Mouse (Mus musculus) intestine, embryonic 14.5 days (tissue): ENCODE results near the gene Ly6g6d. TPM values are rescaled to one million over a fixed set of nuclear protein-coding genes. Genes with fewer than 3 reads are reported as not detected.

Source experiments
- ATAC-seq: fragments of 200-750 bp; cut with Nextera tagmentation; replicated peaks from 2 replicates; pipeline ENCODE4 v1.8.0; 2017; ENCODE audit warnings: low read depth, moderate number of reproducible peaks, moderate TSS enrichment, moderate library complexity; ENCODE audit not compliant: low FRiP score, low TSS enrichment
- DNase-seq: peaks from one replicate; pipeline ENCODE4 v3.0.0-alpha.2; 2018; ENCODE audit warnings: low spot score
- H3K27ac ChIP-seq: fragments of 300-500 bp; sonication (generic); 2 replicates; pipeline ENCODE4 v1.5.1; 2014; ENCODE audit warnings: low read depth, mild to moderate bottlenecking, control low read depth
- H3K27me3 ChIP-seq: fragments of 300-500 bp; sonication (generic); replicated peaks from 2 replicates; pipeline ENCODE4 v1.6.1; 2014; ENCODE audit warnings: low read length, control low read depth; ENCODE audit not compliant: control insufficient read depth, insufficient read depth
- H3K36me3 ChIP-seq: fragments of 300-500 bp; sonication (generic); 2 replicates; pipeline ENCODE4 v1.6.1; 2014; ENCODE audit warnings: low read length, control low read depth; ENCODE audit not compliant: control insufficient read depth, insufficient read depth
- H3K4me1 ChIP-seq: fragments of 300-500 bp; sonication (generic); replicated peaks from 2 replicates; pipeline ENCODE4 v1.6.1; 2014; ENCODE audit warnings: low read length, control low read depth, mixed read lengths; ENCODE audit not compliant: control insufficient read depth, insufficient read depth
- H3K4me2 ChIP-seq: fragments of 300-500 bp; sonication (generic); 2 replicates; pipeline ENCODE4 v1.6.1; 2014; ENCODE audit warnings: low read length
- H3K4me3 ChIP-seq: fragments of 300-500 bp; sonication (generic); 2 replicates; pipeline ENCODE4 v1.5.1; 2014; ENCODE audit warnings: low read depth, low read length, control low read depth, mixed read lengths
- H3K9ac ChIP-seq: fragments of 300-500 bp; sonication (generic); 2 replicates; pipeline ENCODE4 v1.6.1; 2014; ENCODE audit warnings: mild to moderate bottlenecking, low read length
- H3K9me3 ChIP-seq: fragments of 300-500 bp; sonication (generic); 2 replicates; pipeline ENCODE4 v1.6.1; 2016; ENCODE audit warnings: low read length, control low read depth; ENCODE audit not compliant: control insufficient read depth
- WGBS: fragments of 180-500 bp; shearing (Covaris S2); extraction: QIAGEN DNeasy Blood & Tissue Kit; methylation state at CpG from one replicate; pipeline ENCODE4 v1.1.7; 2014; 5-methylcytosine and 5-hydroxymethylcytosine counted together
- polyA plus RNA-seq: library from polyadenylated mRNA; unstranded; fragments of >200 nt; fragmentation: Nextera tagmentation; extraction: Ambion mirVana; gene quantifications from 2 replicates; pipeline ENCODE4 v1.2.1, GENCODE M21; 2014

Ly6g6d gene
- polyA plus RNA-seq, 1 experiment from 2014 or later: 5.0 TPM

- DNase-seq (no peak), ATAC-seq (no peak)
- Histone ChIP-seq H3K4me3 (no peak overlapping the region), H3K4me2 (no peak overlapping the region), H3K27me3 (no peaks in the 10 kb centered on the region), H3K9me3 (no peaks in the 10 kb centered on the region), H3K9ac (no peak overlapping the region), H3K4me1 (peaks cover 11% of the 10 kb centered on the region; the same call in 1 of the 2 replicates), H3K27ac (no peak overlapping the region), H3K36me3 (peaks cover 60% of the 10 kb centered on the region)
- WGBS: 87% methylated on average over 14 of the region's 14 CpGs
These were observed 14.7 kb upstream of the Ly6g6d start for GRCm38 (mm10) chr17:35092403-35093198.

DNA sequence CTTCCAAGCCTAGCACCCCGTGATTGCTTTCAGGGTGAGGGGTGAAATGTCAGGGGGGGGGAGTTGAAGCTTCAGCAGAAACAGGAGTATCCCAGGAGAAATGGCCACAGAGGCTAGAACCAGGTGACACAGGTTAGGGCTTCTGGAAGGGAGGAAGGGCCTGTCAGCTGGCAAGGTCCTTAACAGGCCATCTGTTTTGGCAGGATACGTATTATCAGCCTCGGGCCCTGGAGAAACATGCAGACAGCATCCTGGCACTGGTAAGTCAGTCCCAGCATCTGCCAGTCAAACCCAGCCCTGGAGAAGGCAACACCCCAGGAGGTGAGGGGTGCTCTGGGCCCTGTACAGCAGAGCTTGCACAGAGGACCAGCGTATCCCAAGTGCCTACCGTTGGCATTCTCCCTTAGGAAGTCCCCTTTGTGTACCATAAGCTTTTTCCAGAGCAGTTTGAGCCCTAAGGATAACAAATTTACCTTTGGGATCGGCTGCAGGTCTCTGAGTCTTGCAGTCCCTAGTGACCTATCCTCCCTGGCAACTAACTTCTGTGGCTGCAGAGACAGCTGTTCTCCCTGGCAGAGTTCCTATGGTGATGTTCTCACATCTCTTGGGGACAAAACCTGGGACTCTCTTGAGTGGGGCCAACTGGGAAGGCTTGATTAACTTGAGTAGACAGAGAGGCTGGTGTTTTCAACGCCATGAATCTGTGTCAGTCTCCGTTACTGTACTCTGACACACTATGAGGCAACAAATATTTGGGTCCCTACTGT, 12.5 kb upstream of the Ly6g6d start:
- Histone ChIP-seq H3K27ac (no peak overlapping the region), H3K4me2 (peak overlapping the region; percentile 84), H3K4me3 (peak overlapping the region; percentile 62), H3K36me3 (peaks cover 42% of the 10 kb centered on the region), H3K9ac (peak overlapping the region; percentile 89), H3K4me1 (peaks cover 11% of the 10 kb centered on the region; the same call in 1 of the 2 replicates), H3K27me3 (no peaks in the 10 kb centered on the region), H3K9me3 (no peaks in the 10 kb centered on the region)
- no peak for DNase-seq
- WGBS: 71% methylated on average over 8 of the region's 8 CpGs
- no peak for ATAC-seq

DNA sequence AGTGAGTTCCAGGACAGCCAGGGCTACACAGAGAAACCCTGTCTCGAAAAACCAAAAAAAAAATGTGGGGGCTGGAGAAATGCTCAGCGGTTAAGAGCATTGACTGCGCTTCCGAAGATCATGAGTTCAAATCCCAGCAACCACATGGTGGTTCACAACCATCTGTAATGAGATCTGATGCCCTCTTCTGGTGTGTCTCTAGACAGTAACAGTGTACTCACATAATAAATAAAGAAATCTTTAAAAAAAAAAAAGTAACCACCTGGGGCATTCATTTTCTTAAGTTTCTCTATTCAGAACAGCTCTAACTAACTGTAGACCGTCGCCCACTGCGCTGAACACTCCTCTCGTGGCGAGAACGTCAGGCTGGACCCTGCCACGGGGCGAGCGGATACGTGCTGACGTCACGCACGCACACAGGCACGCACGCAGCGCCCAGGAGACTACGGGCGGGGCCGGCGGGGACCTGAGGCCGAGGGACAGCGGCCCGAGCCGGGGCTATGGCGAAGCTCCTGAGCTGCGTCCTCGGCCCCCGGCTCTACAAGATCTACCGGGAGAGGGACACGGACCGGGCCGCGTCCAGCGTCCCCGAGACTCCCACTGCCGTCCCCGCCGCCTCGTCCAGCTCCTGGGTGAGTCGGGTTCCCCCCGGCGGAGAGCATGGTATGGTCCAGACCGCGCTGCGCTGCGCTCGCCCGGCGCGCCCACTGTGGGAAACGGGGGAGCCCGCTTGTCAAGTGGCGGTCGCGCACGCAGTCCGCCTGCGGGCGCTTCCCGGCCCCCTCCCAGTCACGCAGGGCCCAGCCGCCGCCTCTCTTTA, 11.2 kb upstream of the Ly6g6d start, which contains the start of gene Abhd16a:
Abhd16a (plus strand) TSS at position 439 of the 820 bp plus-strand sequence.
- peaks cover 29% of the 10 kb centered on the region for H3K36me3 ChIP-seq
- H3K9ac ChIP-seq: peak within 1 kb of the TSS; percentile 89
- peak; percentile 97 for DNase-seq
- H3K4me1 ChIP-seq: peaks cover 11% of the 10 kb centered on the region; the same call in 1 of the 2 replicates
- H3K4me3 ChIP-seq: peak within 1 kb of the TSS; percentile 62
- H3K27ac ChIP-seq: peak within 1 kb of the TSS; percentile 98
- peak; percentile 96 for ATAC-seq
- H3K4me2 ChIP-seq: peak within 1 kb of the TSS; percentile 84
- no peaks in the 10 kb centered on the region for H3K27me3 ChIP-seq
- 4% methylated on average over 58 of the region's 67 CpGs for WGBS
- no peaks in the 10 kb centered on the region for H3K9me3 ChIP-seq

- Histone ChIP-seq H3K27ac (no peak overlapping the region), H3K4me2 (no peak overlapping the region), H3K27me3 (no peaks in the 10 kb centered on the region), H3K9me3 (no peaks in the 10 kb centered on the region), H3K4me3 (no peak overlapping the region), H3K4me1 (peaks cover 11% of the 10 kb centered on the region; the same call in 1 of the 2 replicates), H3K36me3 (peaks cover 22% of the 10 kb centered on the region), H3K9ac (no peak overlapping the region)
- WGBS: 62% methylated on average over 2 of the region's 2 CpGs
- DNase-seq (no peak), ATAC-seq (no peak)
These were observed 10.3 kb upstream of the Ly6g6d start for GRCm38 (mm10) chr17:35088151-35088550.

- Histone ChIP-seq H3K36me3 (no peaks in the 10 kb centered on the region), H3K27ac (no peak within 1 kb of the TSS), H3K4me2 (no peak within 1 kb of the TSS), H3K9ac (no peak within 1 kb of the TSS), H3K4me1 (peaks cover 6% of the 10 kb centered on the region; the same call in 1 of the 2 replicates), H3K4me3 (no peak within 1 kb of the TSS), H3K9me3 (no peaks in the 10 kb centered on the region), H3K27me3 (no peaks in the 10 kb centered on the region)
- DNase-seq (no peak), ATAC-seq (no peak)
- WGBS: 67% methylated on average over 7 of the region's 7 CpGs
These were observed 7.5 kb upstream of the Ly6g6d start, which contains the start of gene Ly6g6f for GRCm38 (mm10) chr17:35085208-35085865. Gene Ly6g6f, minus strand, starts transcription at chr17:35085610.

- 73% methylated on average over 3 of the region's 3 CpGs for WGBS
These were observed 6.1 kb upstream of the Ly6g6d start for GRCm38 (mm10) chr17:35083929-35084497.

DNA sequence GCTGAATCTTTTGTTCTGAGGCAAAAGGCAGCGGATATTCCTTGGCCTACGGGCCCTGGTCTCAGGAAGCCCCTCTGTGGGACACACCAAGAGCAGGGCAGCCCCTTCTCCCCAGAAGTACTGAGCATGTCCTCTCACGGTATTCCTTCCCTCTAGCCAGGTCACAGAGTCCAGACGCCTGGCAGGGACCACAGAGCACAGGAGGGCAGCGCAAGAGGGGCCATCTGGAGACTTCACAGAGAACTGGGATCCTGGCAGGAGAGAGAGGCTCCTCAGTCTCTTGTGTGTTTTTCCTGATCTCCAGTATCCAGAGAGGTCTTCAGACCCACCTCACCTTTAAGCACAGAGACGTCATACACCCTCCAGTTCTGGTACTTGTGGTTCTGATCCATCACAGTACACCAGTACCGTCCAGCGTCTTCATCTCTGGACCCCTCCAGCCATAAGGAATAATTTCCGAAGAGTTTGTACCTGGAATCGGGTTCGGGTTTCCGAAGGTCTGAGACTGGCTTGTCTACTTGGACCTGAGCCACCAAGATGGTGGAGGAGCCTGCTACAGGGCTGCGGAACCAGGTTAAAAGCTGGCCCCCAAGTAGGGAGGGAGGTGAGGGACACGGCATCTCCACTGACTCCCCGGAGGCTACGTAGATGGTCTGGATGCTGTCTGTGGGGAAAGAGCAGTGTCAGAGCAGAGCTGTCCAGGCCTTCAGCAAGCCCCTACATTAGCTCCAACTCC, 5.1 kb upstream of the Ly6g6d start:
- Histone ChIP-seq H3K4me1 (0 out of 2 replicates have a peak, but pooled peaks cover 2% of the 10 kb centered on the region), H3K27me3 (no peaks in the 10 kb centered on the region), H3K4me2 (no peak overlapping the region), H3K9ac (no peak overlapping the region), H3K36me3 (no peaks in the 10 kb centered on the region), H3K4me3 (no peak overlapping the region), H3K27ac (no peak overlapping the region), H3K9me3 (no peaks in the 10 kb centered on the region)
- ATAC-seq (no peak), DNase-seq (no peak)
- 82% methylated on average over 16 of the region's 16 CpGs for whole genome bisulfite sequencing

More at GRCm38 (mm10) chr17:35083929-35084497, 6.1 kb upstream of the Ly6g6d start:
- H3K9ac ChIP-seq: no peak overlapping the region
- no peaks in the 10 kb centered on the region for H3K4me1 ChIP-seq
- H3K4me2 ChIP-seq: no peak overlapping the region
- H3K27me3 ChIP-seq: no peaks in the 10 kb centered on the region
- DNase-seq (no peak), ATAC-seq (no peak)
- no peak overlapping the region for H3K4me3 ChIP-seq
- no peak overlapping the region for H3K27ac ChIP-seq
- H3K36me3 ChIP-seq: no peaks in the 10 kb centered on the region
- H3K9me3 ChIP-seq: no peaks in the 10 kb centered on the region
